Mouse (Mus musculus): Measurements from ENCODE around the gene Arhgef17.

- no peak for TF ChIP-seq CTCF (IDR thresholded peaks at IDR 0.05; ENCODE audit: borderline replicate concordance, insufficient read depth, low read depth, low read length)
- no peak for TF ChIP-seq POLR2A (IDR thresholded peaks at IDR 0.05; ENCODE audit: borderline replicate concordance, insufficient read depth, low read length)
Measured at GRCm38 (mm10) chr7:100844385-100845025, 87.4 kb downstream of the Arhgef17 start.

Data from cerebellum, adult 2 months (tissue).